Mouse (Mus musculus): Measurements from ENCODE around the gene Noc3l.

DNA sequence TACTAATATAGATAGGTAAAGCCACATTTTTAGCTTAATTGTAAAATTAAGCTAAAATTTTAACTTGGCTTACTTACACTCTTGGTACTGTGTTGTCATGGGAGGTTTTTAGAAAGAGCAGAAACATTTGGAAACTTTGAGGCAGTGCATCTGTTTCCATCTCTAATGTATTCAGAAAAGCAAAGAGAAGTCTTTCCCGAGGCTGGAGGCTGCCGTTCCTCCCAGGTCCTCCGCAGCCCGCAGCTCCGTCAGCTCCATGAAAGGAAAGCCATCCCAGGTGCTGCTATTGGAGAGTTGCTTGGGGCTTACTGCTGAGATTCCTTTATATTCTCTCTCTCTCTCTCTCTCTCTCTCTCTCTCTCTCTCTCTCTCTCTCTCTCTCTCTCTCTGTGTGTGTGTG lies 25.8 kb upstream of the Noc3l start:
- TF ChIP-seq TAL1 (IDR thresholded peaks at IDR 0.05; ENCODE audit: low read length), result no peak
- TF ChIP-seq GATA1 (IDR thresholded peaks at IDR 0.05; ENCODE audit: low read length), result no peak

Measured in erythroblast, embryonic 14.5 days (primary cell).